ENCODE assay signal across 12 mouse cellular contexts in the genomic region with DNA sequence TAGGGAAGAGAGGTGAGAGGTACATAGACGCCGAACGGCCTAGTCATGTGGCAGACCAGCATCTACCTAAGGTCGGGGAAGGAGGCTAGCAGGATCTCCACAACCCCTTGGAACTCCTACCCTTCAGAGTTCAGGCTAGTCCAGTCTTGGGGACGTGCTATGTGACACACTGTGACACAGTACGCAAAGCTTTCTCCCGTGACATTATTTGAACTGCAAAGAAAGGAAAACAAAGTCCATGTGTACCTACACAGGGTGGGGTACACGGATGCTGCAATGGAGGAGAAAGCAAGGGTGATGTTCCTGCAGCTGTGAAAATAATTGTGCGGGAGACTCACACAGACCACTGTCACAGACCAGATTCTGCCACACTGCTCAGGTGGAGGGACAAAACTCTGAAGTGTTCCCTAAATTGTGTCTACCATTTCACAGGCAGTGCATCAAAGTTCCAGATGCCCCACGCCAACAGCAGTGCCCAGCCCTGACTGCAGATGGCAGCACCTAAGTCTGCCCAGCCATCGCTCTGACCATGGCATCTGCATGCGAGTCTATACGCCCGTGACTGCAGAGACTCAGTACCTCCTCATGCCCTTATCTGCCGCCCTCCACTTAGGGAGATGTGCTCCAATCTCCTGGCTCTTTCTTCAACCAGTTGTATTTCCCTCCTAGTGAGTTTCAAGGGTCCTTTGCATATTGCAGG.
DNase-seq lines count a peak whose midpoint lies in the region; ATAC-seq and TF ChIP-seq lines count a peak whose summit lies in the region.
"Had no signal": no experiment of that assay in that cellular context is flagged by ENCODE, and none has a peak within 500 bp of the region (broad histone marks: within the 10 kb centered on the region; RNA-seq: fewer than 3 reads in every experiment).

No protein-coding gene starts in this region.

- H3K27me3 ChIP-seq in forebrain, embryonic 13.5 days = no peaks in the 10 kb centered on the region
- H3K27me3 ChIP-seq in forebrain, embryonic 14.5 days (replicated peaks; ENCODE audit: control insufficient read depth, insufficient read depth, low read length) = no peaks in the 10 kb centered on the region
- no peaks in the 10 kb centered on the region for H3K27me3 ChIP-seq in liver, embryonic 13.5 days
- no peaks in the 10 kb centered on the region for H3K27me3 ChIP-seq in liver, embryonic 12.5 days (replicated peaks)
- H3K27me3 ChIP-seq in MEL (ENCODE audit: control insufficient read depth in 1 of 2, insufficient read depth in 2 of 2, low read length in 2 of 2) = no peaks in the 10 kb centered on the region
- H3K27me3 ChIP-seq in liver, embryonic 16.5 days (ENCODE audit: control insufficient read depth, insufficient read depth, low read depth, low read length) = no peaks in the 10 kb centered on the region

- H3K79me2 ChIP-seq in MEL (ENCODE audit: control insufficient read depth, insufficient read depth, low read length, poor library complexity) = no peaks in the 10 kb centered on the region

- DNase-seq in forebrain, embryonic 14.5 days (ENCODE audit: low spot score) = no peak
- DNase-seq in liver, embryonic 13.5 days = no peak
- DNase-seq in MEL (ENCODE audit: low read depth, low spot score) = no peak
- DNase-seq in urinary bladder, adult 18-20 months (ENCODE audit: low spot score in 2 of 2) = no peak
- DNase-seq in left cerebral cortex, postnatal 14 days (ENCODE audit: low spot score in 2 of 2) = no peak
- DNase-seq: adrenal gland, adult 2 months had no signal

- peak overlapping the region; percentile 31; the same call in 1 of the 2 replicates for H3K27ac ChIP-seq in forebrain, embryonic 13.5 days
- no peak overlapping the region for H3K27ac ChIP-seq in forebrain, embryonic 14.5 days (ENCODE audit: low read depth, low read length)
- H3K27ac ChIP-seq in liver, embryonic 13.5 days = no peak overlapping the region
- no peak overlapping the region for H3K27ac ChIP-seq in liver, embryonic 12.5 days
- no peak overlapping the region for H3K27ac ChIP-seq in MEL (ENCODE audit: control insufficient read depth, low read depth, low read length)
- no peak overlapping the region for H3K27ac ChIP-seq in liver, embryonic 16.5 days (ENCODE audit: low read length)
- H3K27ac ChIP-seq: limb, embryonic 10.5 days had no signal

- TF ChIP-seq RAD21 in MEL (IDR thresholded peaks at IDR 0.05; ENCODE audit: low read depth, low read length) = no peak

- peak; percentile 17 to 38 (median 20); a peak in 4 of 6 replicates for TF ChIP-seq CTCF in MEL (IDR thresholded peaks at IDR 0.05 in 2 of 3, conservative IDR thresholded peaks at IDR 0.05 in 1 of 3; ENCODE audit: control insufficient read depth in 1 of 3, insufficient read depth in 1 of 3, low read depth in 2 of 3, low read length in 3 of 3, poor library complexity in 1 of 3, severe bottlenecking in 1 of 3)

- TF ChIP-seq EP300 in MEL (IDR thresholded peaks at IDR 0.05; ENCODE audit: low read depth in 1 of 2, low read length in 2 of 2) = no peak

- H3K4me2 ChIP-seq in forebrain, embryonic 13.5 days = no peak overlapping the region
- H3K4me2 ChIP-seq in forebrain, embryonic 14.5 days (ENCODE audit: low read length) = no peak overlapping the region
- no peak overlapping the region for H3K4me2 ChIP-seq in liver, embryonic 13.5 days
- no peak overlapping the region for H3K4me2 ChIP-seq in liver, embryonic 12.5 days
- H3K4me2 ChIP-seq in liver, embryonic 16.5 days (ENCODE audit: low read depth, low read length) = no peak overlapping the region

- intact Hi-C loops in left cerebral cortex, postnatal 14 days (cut with DNase I) = no loop called here

- TF ChIP-seq POLR2A in MEL (IDR thresholded peaks at IDR 0.05; ENCODE audit: control insufficient read depth in 1 of 2, insufficient read depth in 1 of 2, low read depth in 1 of 2, low read length in 2 of 2, poor library complexity in 1 of 2) = no peak

- no peak overlapping the region for H3K4me3 ChIP-seq in forebrain, embryonic 13.5 days
- no peak overlapping the region for H3K4me3 ChIP-seq in forebrain, embryonic 14.5 days (ENCODE audit: low read depth, low read length)
- no peak overlapping the region for H3K4me3 ChIP-seq in liver, embryonic 13.5 days (replicated peaks)
- no peak overlapping the region for H3K4me3 ChIP-seq in liver, embryonic 12.5 days
- H3K4me3 ChIP-seq in MEL (ENCODE audit: control insufficient read depth in 1 of 2, insufficient read depth in 1 of 2, low read depth in 2 of 2, low read length in 2 of 2) = no peak overlapping the region
- H3K4me3 ChIP-seq in liver, embryonic 16.5 days (ENCODE audit: low read depth, low read length) = no peak overlapping the region
- H3K4me3 ChIP-seq: limb, embryonic 10.5 days; midbrain, embryonic 10.5 days had no signal

- no peak overlapping the region for H3K9ac ChIP-seq in forebrain, embryonic 13.5 days
- no peak overlapping the region for H3K9ac ChIP-seq in forebrain, embryonic 14.5 days (ENCODE audit: low read length)
- H3K9ac ChIP-seq in liver, embryonic 13.5 days = no peak overlapping the region
- H3K9ac ChIP-seq in liver, embryonic 12.5 days = no peak overlapping the region
- H3K9ac ChIP-seq in MEL (ENCODE audit: control insufficient read depth, low read depth, low read length, poor library complexity, severe bottlenecking) = no peak overlapping the region
- no peak overlapping the region for H3K9ac ChIP-seq in liver, embryonic 16.5 days (ENCODE audit: low read depth, low read length)

- ATAC-seq in forebrain, embryonic 13.5 days = no peak
- ATAC-seq in forebrain, embryonic 14.5 days = no peak
- ATAC-seq in liver, embryonic 13.5 days (ENCODE audit: low read depth) = peak; percentile 37; the same call in 1 of the 2 replicates
- ATAC-seq in liver, embryonic 12.5 days = no peak
- peak; percentile 55; the same call in 1 of the 2 replicates for ATAC-seq in liver, embryonic 16.5 days (ENCODE audit: low read depth)
- ATAC-seq: inflammation-experienced regulatory T-cells, adult 6 months had no signal

- peaks cover 9% of the 10 kb centered on the region for H3K4me1 ChIP-seq in forebrain, embryonic 13.5 days
- H3K4me1 ChIP-seq in forebrain, embryonic 14.5 days (ENCODE audit: control insufficient read depth, insufficient read depth, low read length) = no peaks in the 10 kb centered on the region
- H3K4me1 ChIP-seq in liver, embryonic 13.5 days (replicated peaks) = peaks cover 18% of the 10 kb centered on the region
- H3K4me1 ChIP-seq in liver, embryonic 12.5 days = peaks cover 11% of the 10 kb centered on the region
- no peaks in the 10 kb centered on the region for H3K4me1 ChIP-seq in MEL (ENCODE audit: control insufficient read depth in 1 of 2, insufficient read depth in 2 of 2, low read length in 2 of 2)
- peaks cover 3% of the 10 kb centered on the region for H3K4me1 ChIP-seq in liver, embryonic 16.5 days (ENCODE audit: control insufficient read depth, low read depth, low read length)

- WGBS in forebrain, embryonic 13.5 days = 88% methylated on average over 15 of the region's 15 CpGs
- 86% methylated on average over 15 of the region's 15 CpGs for WGBS in forebrain, embryonic 14.5 days
- 73% methylated on average over 15 of the region's 15 CpGs for WGBS in liver, embryonic 13.5 days (ENCODE audit: insufficient replicate concordance)
- WGBS in liver, embryonic 12.5 days (ENCODE audit: insufficient replicate concordance) = 66% methylated on average over 15 of the region's 15 CpGs
- 62% methylated on average over 15 of the region's 15 CpGs for WGBS in liver, embryonic 16.5 days (ENCODE audit: insufficient replicate concordance)

- no peaks in the 10 kb centered on the region for H3K9me3 ChIP-seq in forebrain, embryonic 13.5 days (replicated peaks)
- no peaks in the 10 kb centered on the region for H3K9me3 ChIP-seq in forebrain, embryonic 14.5 days (replicated peaks; ENCODE audit: control insufficient read depth, low read length)
- no peaks in the 10 kb centered on the region for H3K9me3 ChIP-seq in liver, embryonic 13.5 days (replicated peaks)
- H3K9me3 ChIP-seq in liver, embryonic 12.5 days (replicated peaks) = no peaks in the 10 kb centered on the region
- H3K9me3 ChIP-seq in MEL (replicated peaks; ENCODE audit: insufficient read depth, low read length) = no peaks in the 10 kb centered on the region
- H3K9me3 ChIP-seq in liver, embryonic 16.5 days (replicated peaks; ENCODE audit: control insufficient read depth, low read length) = no peaks in the 10 kb centered on the region
- H3K9me3 ChIP-seq: limb, embryonic 10.5 days; midbrain, embryonic 10.5 days had no signal

- no peaks in the 10 kb centered on the region for H3K36me3 ChIP-seq in forebrain, embryonic 13.5 days (ENCODE audit: poor library complexity, severe bottlenecking)
- H3K36me3 ChIP-seq in forebrain, embryonic 14.5 days (ENCODE audit: control insufficient read depth, insufficient read depth, low read length) = no peaks in the 10 kb centered on the region
- H3K36me3 ChIP-seq in liver, embryonic 13.5 days = no peaks in the 10 kb centered on the region
- H3K36me3 ChIP-seq in liver, embryonic 12.5 days = no peaks in the 10 kb centered on the region
- no peaks in the 10 kb centered on the region for H3K36me3 ChIP-seq in MEL (ENCODE audit: control insufficient read depth in 1 of 2, insufficient read depth in 2 of 2, low read length in 2 of 2)
- H3K36me3 ChIP-seq in liver, embryonic 16.5 days (ENCODE audit: control insufficient read depth, insufficient read depth) = no peaks in the 10 kb centered on the region
- H3K36me3 ChIP-seq: limb, embryonic 10.5 days; midbrain, embryonic 10.5 days had no signal

TF ChIP-seq in MEL, 35 proteins besides CTCF, POLR2A, EP300 and RAD21:
- TF ChIP-seq USF2 (IDR thresholded peaks at IDR 0.05; ENCODE audit: borderline replicate concordance in 1 of 2, insufficient read depth in 1 of 2, low read depth in 1 of 2, low read length in 2 of 2) (no peak), SMC3 (IDR thresholded peaks at IDR 0.05; ENCODE audit: low read depth, low read length) (peak; percentile 22; the same call in 1 of the 2 replicates)

Comparison
In these comparisons a context has a peak if more than half of its experiments do, and no peak if none do; other contexts are left out.
1. ATAC-seq: peak in liver, embryonic 13.5 days (single experiment) and liver, embryonic 16.5 days (single experiment); none in forebrain, embryonic 13.5 days (single experiment), forebrain, embryonic 14.5 days (single experiment) and liver, embryonic 12.5 days (single experiment).